Mouse (Mus musculus) stomach, postnatal 0 days (tissue): ENCODE results near the gene Krt24.

ENCODE experiments used
- CTCF ChIP-seq: IDR thresholded peaks from 2 replicates; pipeline ENCODE4 v1.5.1; 2016; ENCODE audit warnings: antibody characterized with exemption, low read depth, mild to moderate bottlenecking, moderate library complexity
- EP300 ChIP-seq: optimal IDR thresholded peaks from 2 replicates; pipeline ENCODE3; 2016; ENCODE audit warnings: antibody characterized with exemption

- TF ChIP-seq CTCF (no peak), EP300 (no peak)
Measured at GRCm38 (mm10) chr11:99250241-99250640, 34.8 kb downstream of the Krt24 start.
